Mouse (Mus musculus) lung, adult 2 months (tissue): Measurements from ENCODE around the gene Lrrc26. TPM values are rescaled to one million over a fixed set of nuclear protein-coding genes. Genes with fewer than 3 reads are reported as not detected.

ENCODE experiments used
- DNase-seq: peaks from one replicate; pipeline ENCODE4 v3.0.0; 2022
- H3K4me1 ChIP-seq: fragments of 200-500 bp; 2 replicates; pipeline ENCODE4 v1.6.1; 2011; ENCODE audit warnings: low read length; ENCODE audit not compliant: control insufficient read depth, insufficient read depth
- H3K4me3 ChIP-seq: fragments of 200-500 bp; replicated peaks from 2 replicates; pipeline ENCODE3; 2011; ENCODE audit warnings: low read depth, mild to moderate bottlenecking, control low read depth, low read length; ENCODE audit errors: extremely low read depth
- CTCF ChIP-seq: fragments of 200-500 bp; IDR thresholded peaks from 2 replicates; pipeline ENCODE4 v1.5.1; 2011; ENCODE audit warnings: mild to moderate bottlenecking, low read length, control low read depth; ENCODE audit not compliant: insufficient read depth
- POLR2A ChIP-seq: fragments of 200-500 bp; IDR thresholded peaks from 2 replicates; pipeline ENCODE4 v1.6.1; 2011; ENCODE audit warnings: low read depth, mild to moderate bottlenecking, control low read depth, low read length, borderline replicate concordance; ENCODE audit errors: extremely low read depth
- WGBS: fragments of 180-500 bp; shearing (Covaris S2); methylation state at CpG from one replicate; pipeline ENCODE4 v1.1.7; 2018; 5-methylcytosine and 5-hydroxymethylcytosine counted together
- polyA plus RNA-seq: library from polyadenylated mRNA; depleted of rRNA; stranded (reverse); fragments of >200 nt; gene quantifications from 2 replicates; pipeline ENCODE4 v1.2.3, GENCODE M21; 2012

Lrrc26 gene
- polyA plus RNA-seq, 1 experiment = 52.8 TPM

DNA sequence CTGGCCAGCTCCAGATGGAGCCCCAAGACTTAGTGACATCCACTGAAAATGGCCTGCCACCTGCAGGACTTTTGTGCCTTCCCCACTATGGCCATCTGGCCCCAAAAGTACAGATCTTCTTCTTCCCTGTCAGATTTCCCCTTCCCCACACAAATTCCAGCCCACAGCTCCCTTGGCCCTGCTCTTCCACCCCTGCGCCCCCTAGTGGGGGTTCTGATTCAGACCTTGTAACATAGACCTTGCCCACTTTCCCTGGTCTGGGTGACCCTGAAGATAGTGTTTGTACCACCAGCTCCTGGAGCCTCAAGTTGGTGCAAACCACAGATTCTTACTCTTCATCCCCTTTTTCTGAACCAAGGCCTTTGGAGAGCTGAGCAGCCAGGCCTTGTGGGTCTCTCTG, 3.1 kb downstream of the Lrrc26 start:
- 0% methylated on average over 1 of the region's 1 CpGs for WGBS
- TF ChIP-seq POLR2A = no peak
- peak; percentile 75 for TF ChIP-seq CTCF
- peak; percentile 79 for DNase-seq
- H3K4me3 ChIP-seq = no peak overlapping the region
- peaks cover 6% of the 10 kb centered on the region; the same call in 1 of the 2 replicates for H3K4me1 ChIP-seq

DNA sequence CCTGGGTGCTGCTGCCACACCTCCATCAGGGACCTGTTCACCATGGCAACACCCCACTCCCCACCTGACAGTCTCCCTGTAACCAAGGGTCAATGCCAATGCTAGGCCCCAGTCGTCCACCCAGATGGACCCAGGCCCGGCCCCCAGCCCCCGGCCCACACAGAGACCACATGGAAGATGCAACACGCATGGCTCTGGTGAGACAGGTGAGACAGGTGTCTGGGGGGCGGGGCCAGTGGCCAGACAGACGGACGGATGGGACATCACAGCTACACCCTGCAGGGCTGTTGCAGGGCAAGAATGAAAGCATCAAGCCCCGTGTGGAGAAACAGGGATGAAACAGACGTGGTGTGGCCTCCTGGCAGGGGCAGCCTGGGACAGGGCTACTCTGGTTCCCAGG, 4.0 kb downstream of the Lrrc26 start:
- DNase-seq = no peak
- H3K4me1 ChIP-seq = peaks cover 6% of the 10 kb centered on the region; the same call in 1 of the 2 replicates
- H3K4me3 ChIP-seq = no peak overlapping the region
- 71% methylated on average over 9 of the region's 9 CpGs for WGBS
- TF ChIP-seq CTCF (no peak), POLR2A (no peak)

DNA sequence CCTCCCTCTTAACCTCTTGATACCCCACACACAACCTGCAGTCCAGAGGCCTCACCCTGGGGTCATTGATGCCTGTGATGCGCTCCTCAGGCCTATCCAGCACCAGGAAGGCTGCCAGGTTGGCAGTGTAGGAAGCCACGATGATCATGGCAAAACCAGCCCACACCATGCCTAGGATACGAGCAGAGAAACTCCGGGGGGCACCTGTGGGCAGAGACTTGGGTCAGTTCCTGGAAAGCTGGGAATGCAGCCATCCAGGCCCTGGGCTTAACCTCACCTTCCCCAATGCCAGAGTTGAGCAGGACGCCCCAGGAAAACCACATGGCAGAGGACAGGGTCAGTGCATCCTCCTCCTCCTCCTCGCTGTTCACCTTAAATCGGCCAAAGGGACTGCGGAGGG, 7.4 kb downstream of the Lrrc26 start:
- DNase-seq = no peak
- WGBS = 75% methylated on average over 8 of the region's 8 CpGs
- Histone ChIP-seq H3K4me3 (no peak overlapping the region), H3K4me1 (no peaks in the 10 kb centered on the region)
- TF ChIP-seq CTCF (no peak), POLR2A (no peak)

DNA sequence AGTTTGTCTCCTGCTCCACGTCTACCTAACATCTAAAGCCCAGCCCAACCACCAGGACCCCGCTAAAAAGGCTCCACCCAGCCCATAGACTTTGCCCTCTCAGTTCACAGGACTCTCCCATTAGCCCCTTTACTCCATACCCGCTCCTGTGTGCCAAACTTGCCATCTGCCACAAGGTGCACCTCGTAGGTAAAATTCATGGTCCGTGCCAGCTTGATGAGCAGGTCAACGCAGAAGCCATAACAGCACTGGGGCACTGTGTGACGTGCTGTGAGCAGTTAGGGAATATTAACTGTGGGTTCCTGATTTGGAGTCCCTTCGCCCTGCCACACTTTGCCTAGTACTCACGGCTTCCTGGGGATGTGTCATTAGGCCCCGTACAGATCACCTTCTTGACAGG, 8.3 kb downstream of the Lrrc26 start:
- DNase-seq = no peak
- no peak overlapping the region for H3K4me3 ChIP-seq
- WGBS = 73% methylated on average over 10 of the region's 10 CpGs

DNA sequence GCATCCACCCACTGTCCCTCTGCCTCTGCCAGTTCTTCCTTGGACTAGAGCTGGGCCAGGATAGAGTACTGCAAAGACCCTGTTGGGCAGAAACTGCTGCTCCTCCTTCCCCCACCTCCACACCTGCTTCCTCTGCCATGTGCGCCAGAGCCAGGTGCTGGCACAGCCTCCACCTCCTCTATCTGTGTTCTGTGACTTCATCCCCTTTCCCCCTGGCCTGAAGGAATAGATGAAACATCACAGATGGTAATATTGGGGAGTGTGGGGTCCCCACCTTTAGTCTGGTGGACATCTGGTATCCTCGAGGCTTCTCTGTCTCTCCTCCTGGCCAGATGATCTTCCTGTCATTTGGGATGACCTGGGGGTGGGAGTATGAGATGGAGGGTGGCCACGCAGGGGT, 13.7 kb downstream of the Lrrc26 start:
- 64% methylated on average over 3 of the region's 3 CpGs for WGBS
- H3K4me3 ChIP-seq = no peak overlapping the region
- TF ChIP-seq POLR2A (no peak), CTCF (no peak)
- 0 out of 2 replicates have a peak, but pooled peaks cover 3% of the 10 kb centered on the region for H3K4me1 ChIP-seq
- no peak for DNase-seq

More for the DNA sequence above, 8.3 kb downstream of the Lrrc26 start:
- TF ChIP-seq CTCF (no peak), POLR2A (no peak)
- no peaks in the 10 kb centered on the region for H3K4me1 ChIP-seq

DNA sequence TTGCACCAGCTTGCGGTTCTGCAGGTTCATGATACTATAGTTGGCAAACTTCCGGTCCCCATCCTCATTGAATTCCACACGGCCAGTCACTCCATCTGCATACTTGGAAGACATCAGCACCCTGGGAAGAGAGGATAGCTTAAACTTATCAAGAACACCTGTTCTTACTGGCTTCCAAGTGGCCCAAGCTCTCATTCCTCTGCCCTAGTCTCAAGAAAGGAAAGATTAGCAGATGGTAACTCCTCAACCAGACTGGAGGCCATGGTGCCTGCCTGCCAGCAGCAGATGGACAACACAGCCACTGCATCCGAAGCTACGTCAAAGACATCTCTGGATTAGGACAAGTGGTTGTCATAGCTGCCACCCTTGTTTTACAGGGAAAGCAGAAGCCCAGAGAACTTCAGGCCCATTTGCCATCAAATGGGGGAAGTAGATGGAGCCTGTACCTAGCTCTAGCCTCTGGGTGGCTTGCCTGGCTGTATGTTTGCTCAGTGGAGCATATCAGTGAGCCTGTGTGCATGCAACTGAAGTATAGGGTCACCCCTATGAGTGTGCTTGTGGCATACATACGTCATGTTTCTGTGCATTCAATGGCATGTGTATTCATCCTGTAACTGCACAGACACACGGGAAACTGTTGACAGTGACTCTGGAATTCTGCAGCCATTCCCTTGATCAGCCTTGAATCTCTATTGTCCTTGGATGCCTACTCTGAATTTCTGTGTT, 14.4 kb downstream of the Lrrc26 start:
- DNase-seq = no peak
- H3K4me3 ChIP-seq = no peak overlapping the region
- 66% methylated on average over 7 of the region's 7 CpGs for WGBS
- H3K4me1 ChIP-seq = 0 out of 2 replicates have a peak, but pooled peaks cover 3% of the 10 kb centered on the region
- TF ChIP-seq POLR2A (no peak), CTCF (no peak)

DNA sequence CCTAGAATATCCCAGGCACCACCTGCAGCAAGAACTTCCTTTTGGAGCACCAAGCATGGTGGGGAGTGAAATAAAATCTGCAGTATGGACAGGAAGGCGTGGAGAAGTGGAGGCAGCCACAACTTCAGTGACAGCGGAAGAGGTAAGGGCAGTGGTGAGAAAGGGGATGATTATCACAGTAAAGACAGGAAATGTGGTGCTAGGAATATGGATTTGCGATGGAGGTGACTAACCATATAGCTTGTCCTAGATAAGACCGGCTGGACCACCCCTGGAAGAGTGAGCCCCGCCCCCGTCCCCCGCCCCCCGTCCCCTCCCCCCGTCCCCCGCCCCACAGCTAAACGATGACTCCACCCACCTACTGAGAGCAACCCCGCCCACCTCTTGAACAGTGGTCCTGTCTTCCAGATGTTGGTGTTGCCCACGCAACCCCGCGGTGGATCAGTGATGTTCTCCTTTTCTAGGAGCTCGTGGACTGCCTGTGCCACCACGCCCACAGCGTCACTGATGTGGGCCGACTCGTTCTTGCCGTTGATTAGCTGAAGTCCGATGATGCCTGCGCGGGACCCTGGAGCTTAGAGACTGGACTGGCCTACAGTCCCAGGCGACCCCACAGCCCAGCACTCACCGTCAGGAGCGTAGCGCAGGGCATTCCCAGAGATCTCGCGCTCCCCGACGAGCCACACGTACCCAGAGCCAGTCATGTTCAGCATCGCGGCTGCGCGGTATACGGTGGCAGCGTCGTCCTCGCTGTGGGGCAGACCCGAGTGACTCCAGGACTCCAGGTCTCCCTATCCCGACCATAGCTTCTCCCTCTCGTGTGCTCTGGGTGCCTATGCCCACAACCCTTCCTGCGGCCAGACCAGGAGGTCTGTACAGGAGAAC, 15.2 kb downstream of the Lrrc26 start:
- H3K4me1 ChIP-seq = 0 out of 2 replicates have a peak, but pooled peaks cover 3% of the 10 kb centered on the region
- TF ChIP-seq POLR2A = no peak
- no peak for DNase-seq
- H3K4me3 ChIP-seq = peak overlapping the region; percentile 12
- 2% methylated on average over 45 of the region's 45 CpGs for WGBS

DNA sequence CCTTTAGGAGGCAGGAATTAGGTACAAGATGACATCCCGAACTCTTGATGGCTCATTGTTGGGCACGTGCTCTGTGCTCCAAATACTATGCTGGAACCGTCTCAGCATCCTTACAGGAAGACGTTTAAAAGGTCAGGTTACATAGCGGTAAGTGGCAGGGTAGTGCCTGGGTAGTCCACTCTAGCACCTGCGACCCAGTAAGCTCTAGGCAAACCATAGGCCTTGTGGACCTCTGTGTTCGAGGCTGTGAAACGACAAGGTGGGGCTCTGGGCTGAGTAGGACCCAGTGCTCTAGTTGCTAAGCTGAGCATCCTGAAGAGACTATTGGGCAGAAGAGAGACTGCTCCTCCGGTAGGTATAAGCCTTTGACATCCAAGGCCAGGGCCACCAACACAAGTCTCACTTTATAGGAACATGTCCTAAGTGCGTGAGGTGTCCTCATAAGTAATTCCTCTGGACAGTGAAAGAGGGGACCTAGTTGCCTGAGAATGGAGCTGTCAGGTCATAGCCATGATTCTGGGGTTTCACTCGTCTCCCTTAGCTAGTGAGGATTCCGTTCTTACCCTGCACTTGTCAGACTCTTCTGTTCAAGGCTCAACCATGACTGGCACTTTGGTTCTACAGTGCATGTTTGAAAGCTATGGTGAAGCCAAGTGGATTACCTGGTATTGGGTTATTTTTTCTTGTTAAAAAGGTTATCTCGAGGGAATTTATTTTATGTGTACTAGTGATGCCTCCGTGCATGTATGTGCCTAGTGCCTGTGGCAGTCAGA, 16.1 kb downstream of the Lrrc26 start:
- no peak for TF ChIP-seq CTCF
- no peak for TF ChIP-seq POLR2A
- no peak overlapping the region for H3K4me3 ChIP-seq
- 0 out of 2 replicates have a peak, but pooled peaks cover 3% of the 10 kb centered on the region for H3K4me1 ChIP-seq
- DNase-seq = no peak
- 48% methylated on average over 14 of the region's 14 CpGs for WGBS

DNA sequence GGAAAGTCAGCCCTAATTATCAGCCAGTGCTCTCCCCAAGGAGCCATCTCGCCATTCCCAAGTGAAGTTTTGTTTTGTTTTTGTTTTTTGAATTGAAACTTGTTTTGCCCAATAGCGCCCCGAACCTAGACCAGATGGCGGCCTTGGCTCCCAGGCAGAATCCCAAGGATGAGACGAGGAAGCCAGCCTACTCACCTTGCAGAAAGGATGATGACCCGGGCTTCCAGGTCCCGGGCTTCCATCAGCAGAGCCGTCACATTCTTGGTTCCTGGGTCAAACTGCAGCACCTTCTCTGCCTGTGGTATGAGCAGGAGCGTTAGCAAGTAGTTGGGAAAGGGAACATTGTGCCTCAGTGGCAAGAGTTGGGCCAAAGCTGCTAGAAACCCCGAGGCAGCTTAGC, 20.5 kb downstream of the Lrrc26 start:
- no peak for DNase-seq
- Histone ChIP-seq H3K4me3 (no peak overlapping the region), H3K4me1 (0 out of 2 replicates have a peak, but pooled peaks cover 1% of the 10 kb centered on the region)
- no peak for TF ChIP-seq POLR2A
- no peak for TF ChIP-seq CTCF
- WGBS = 52% methylated on average over 10 of the region's 10 CpGs
